Mouse (Mus musculus): ENCODE data around the gene Dkk2. TPM values are rescaled to one million over a fixed set of nuclear protein-coding genes. Genes with fewer than 3 reads are reported as not detected.

The Dkk2 gene
- polyA plus RNA-seq, 1 experiment from 2014 or later: 1.8 TPM

- no peak overlapping the region for H3K27ac ChIP-seq (ENCODE audit: poor library complexity, severe bottlenecking)
- no peaks in the 10 kb centered on the region for H3K4me1 ChIP-seq (replicated peaks)
- no peaks in the 10 kb centered on the region for H3K9me3 ChIP-seq (replicated peaks)
- H3K27me3 ChIP-seq (replicated peaks): no peaks in the 10 kb centered on the region
- 49% methylated on average over 4 of the region's 4 CpGs for WGBS
- ATAC-seq (ENCODE audit: insufficient number of reproducible peaks, low FRiP score): no peak
- H3K9ac ChIP-seq: no peak overlapping the region
- no peaks in the 10 kb centered on the region for H3K36me3 ChIP-seq
- H3K4me2 ChIP-seq: no peak overlapping the region
- H3K4me3 ChIP-seq: no peak overlapping the region
These were observed 37.5 kb downstream of the Dkk2 start for GRCm38 (mm10) chr3:132122581-132122980.

- Histone ChIP-seq H3K4me2 (no peak overlapping the region), H3K27me3 (replicated peaks) (no peaks in the 10 kb centered on the region), H3K4me3 (no peak overlapping the region), H3K4me1 (replicated peaks) (no peaks in the 10 kb centered on the region), H3K9ac (no peak overlapping the region), H3K9me3 (replicated peaks) (no peaks in the 10 kb centered on the region), H3K36me3 (no peaks in the 10 kb centered on the region), H3K27ac (ENCODE audit: poor library complexity, severe bottlenecking) (no peak overlapping the region)
- no peak for ATAC-seq (ENCODE audit: insufficient number of reproducible peaks, low FRiP score)
- WGBS: 56% methylated on average over 8 of the region's 8 CpGs
These were observed 40.2 kb downstream of the Dkk2 start for GRCm38 (mm10) chr3:132125227-132125740.

- no peak overlapping the region for H3K4me3 ChIP-seq
- H3K27ac ChIP-seq (ENCODE audit: poor library complexity, severe bottlenecking): no peak overlapping the region
- ATAC-seq (ENCODE audit: insufficient number of reproducible peaks, low FRiP score): no peak
- no peaks in the 10 kb centered on the region for H3K4me1 ChIP-seq (replicated peaks)
- H3K4me2 ChIP-seq: no peak overlapping the region
- WGBS: 67% methylated on average over 1 of the region's 1 CpGs
- H3K9me3 ChIP-seq (replicated peaks): no peaks in the 10 kb centered on the region
- H3K27me3 ChIP-seq (replicated peaks): no peaks in the 10 kb centered on the region
- no peak overlapping the region for H3K9ac ChIP-seq
- no peaks in the 10 kb centered on the region for H3K36me3 ChIP-seq
These were observed 44.7 kb downstream of the Dkk2 start for GRCm38 (mm10) chr3:132129730-132130274.

- Histone ChIP-seq H3K9me3 (replicated peaks) (no peaks in the 10 kb centered on the region), H3K27me3 (replicated peaks) (no peaks in the 10 kb centered on the region), H3K4me3 (no peak overlapping the region), H3K27ac (ENCODE audit: poor library complexity, severe bottlenecking) (no peak overlapping the region), H3K4me1 (replicated peaks) (no peaks in the 10 kb centered on the region), H3K9ac (no peak overlapping the region), H3K4me2 (no peak overlapping the region), H3K36me3 (no peaks in the 10 kb centered on the region)
- WGBS: 83% methylated on average over 3 of the region's 3 CpGs
- no peak for ATAC-seq (ENCODE audit: insufficient number of reproducible peaks, low FRiP score)
These were observed 45.7 kb downstream of the Dkk2 start for GRCm38 (mm10) chr3:132130781-132131180.

- no peak overlapping the region for H3K27ac ChIP-seq (ENCODE audit: poor library complexity, severe bottlenecking)
- H3K36me3 ChIP-seq: no peaks in the 10 kb centered on the region
- no peaks in the 10 kb centered on the region for H3K9me3 ChIP-seq (replicated peaks)
- WGBS: 72% methylated on average over 4 of the region's 4 CpGs
- H3K4me3 ChIP-seq: no peak overlapping the region
- H3K27me3 ChIP-seq (replicated peaks): no peaks in the 10 kb centered on the region
- no peak for ATAC-seq (ENCODE audit: insufficient number of reproducible peaks, low FRiP score)
- H3K9ac ChIP-seq: no peak overlapping the region
- no peaks in the 10 kb centered on the region for H3K4me1 ChIP-seq (replicated peaks)
- no peak overlapping the region for H3K4me2 ChIP-seq
These were observed 46.8 kb downstream of the Dkk2 start for GRCm38 (mm10) chr3:132131939-132132338.

- H3K4me2 ChIP-seq: no peak overlapping the region
- WGBS: 30% methylated on average over 1 of the region's 1 CpGs
- ATAC-seq (ENCODE audit: insufficient number of reproducible peaks, low FRiP score): no peak
- no peaks in the 10 kb centered on the region for H3K36me3 ChIP-seq
- H3K9ac ChIP-seq: no peak overlapping the region
- no peak overlapping the region for H3K4me3 ChIP-seq
- H3K4me1 ChIP-seq (replicated peaks): no peaks in the 10 kb centered on the region
- H3K27ac ChIP-seq (ENCODE audit: poor library complexity, severe bottlenecking): no peak overlapping the region
- no peaks in the 10 kb centered on the region for H3K9me3 ChIP-seq (replicated peaks)
- H3K27me3 ChIP-seq (replicated peaks): no peaks in the 10 kb centered on the region
These were observed 49.4 kb downstream of the Dkk2 start for GRCm38 (mm10) chr3:132134502-132134901.

- WGBS: 81% methylated on average over 11 of the region's 11 CpGs
- Histone ChIP-seq H3K9ac (no peak overlapping the region), H3K36me3 (no peaks in the 10 kb centered on the region), H3K4me3 (no peak overlapping the region), H3K27ac (ENCODE audit: poor library complexity, severe bottlenecking) (no peak overlapping the region), H3K4me2 (no peak overlapping the region), H3K27me3 (replicated peaks) (no peaks in the 10 kb centered on the region), H3K9me3 (replicated peaks) (no peaks in the 10 kb centered on the region), H3K4me1 (replicated peaks) (peaks cover 3% of the 10 kb centered on the region; the same call in 1 of the 2 replicates)
- ATAC-seq (ENCODE audit: insufficient number of reproducible peaks, low FRiP score): no peak
These were observed 52.8 kb downstream of the Dkk2 start for GRCm38 (mm10) chr3:132137802-132138378.

- Histone ChIP-seq H3K27ac (ENCODE audit: poor library complexity, severe bottlenecking) (no peak overlapping the region), H3K27me3 (replicated peaks) (no peaks in the 10 kb centered on the region), H3K4me1 (replicated peaks) (peaks cover 3% of the 10 kb centered on the region; the same call in 1 of the 2 replicates), H3K4me2 (no peak overlapping the region), H3K9ac (no peak overlapping the region), H3K36me3 (no peaks in the 10 kb centered on the region), H3K4me3 (no peak overlapping the region), H3K9me3 (replicated peaks) (no peaks in the 10 kb centered on the region)
- no peak for ATAC-seq (ENCODE audit: insufficient number of reproducible peaks, low FRiP score)
- 70% methylated on average over 4 of the region's 4 CpGs for WGBS
These were observed 55.9 kb downstream of the Dkk2 start for GRCm38 (mm10) chr3:132141031-132141430.

- no peaks in the 10 kb centered on the region for H3K9me3 ChIP-seq (replicated peaks)
- H3K4me3 ChIP-seq: no peak overlapping the region
- 55% methylated on average over 6 of the region's 6 CpGs for WGBS
- H3K9ac ChIP-seq: no peak overlapping the region
- no peak for ATAC-seq (ENCODE audit: insufficient number of reproducible peaks, low FRiP score)
- H3K4me1 ChIP-seq (replicated peaks): no peaks in the 10 kb centered on the region
- no peaks in the 10 kb centered on the region for H3K27me3 ChIP-seq (replicated peaks)
- no peak overlapping the region for H3K27ac ChIP-seq (ENCODE audit: poor library complexity, severe bottlenecking)
- no peaks in the 10 kb centered on the region for H3K36me3 ChIP-seq
- no peak overlapping the region for H3K4me2 ChIP-seq
These were observed 64.4 kb downstream of the Dkk2 start for GRCm38 (mm10) chr3:132149446-132150025.

GRCm38 (mm10) chr3:132158817-132159216 is 73.7 kb downstream of the Dkk2 start:
- H3K36me3 ChIP-seq: no peaks in the 10 kb centered on the region
- H3K27me3 ChIP-seq (replicated peaks): no peaks in the 10 kb centered on the region
- 72% methylated on average over 2 of the region's 2 CpGs for WGBS
- no peaks in the 10 kb centered on the region for H3K9me3 ChIP-seq (replicated peaks)
- no peak overlapping the region for H3K4me2 ChIP-seq
- H3K4me3 ChIP-seq: no peak overlapping the region
- no peaks in the 10 kb centered on the region for H3K4me1 ChIP-seq (replicated peaks)
- ATAC-seq (ENCODE audit: insufficient number of reproducible peaks, low FRiP score): no peak
- H3K27ac ChIP-seq (ENCODE audit: poor library complexity, severe bottlenecking): no peak overlapping the region
- no peak overlapping the region for H3K9ac ChIP-seq

GRCm38 (mm10) chr3:132168911-132169310 is 83.8 kb downstream of the Dkk2 start:
- WGBS: 81% methylated on average over 3 of the region's 3 CpGs
- H3K27me3 ChIP-seq (replicated peaks): no peaks in the 10 kb centered on the region
- no peak overlapping the region for H3K9ac ChIP-seq
- H3K36me3 ChIP-seq: no peaks in the 10 kb centered on the region
- no peaks in the 10 kb centered on the region for H3K9me3 ChIP-seq (replicated peaks)
- no peak overlapping the region for H3K4me3 ChIP-seq
- ATAC-seq (ENCODE audit: insufficient number of reproducible peaks, low FRiP score): no peak
- H3K4me2 ChIP-seq: no peak overlapping the region
- H3K27ac ChIP-seq (ENCODE audit: poor library complexity, severe bottlenecking): no peak overlapping the region
- no peaks in the 10 kb centered on the region for H3K4me1 ChIP-seq (replicated peaks)
